Mouse (Mus musculus) layer of hippocampus, adult 18-20 months (tissue): ENCODE measurements at regions not wholly inside any gene's neighbourhood (a gene's known extent, or its start where the extent isn't known, plus 50 kb on each side); places are given as distances from the start of the nearest gene placed in this dataset.
A peak's percentile ranks its signal among the peaks of the same experiment; 100 is the strongest.

Source experiments
- DNase-seq, 2 experiments: peaks; one replicate each; pipeline ENCODE4 v3.0.0; 2022; ENCODE audit warnings: low spot score in 2 of 2

DNA sequence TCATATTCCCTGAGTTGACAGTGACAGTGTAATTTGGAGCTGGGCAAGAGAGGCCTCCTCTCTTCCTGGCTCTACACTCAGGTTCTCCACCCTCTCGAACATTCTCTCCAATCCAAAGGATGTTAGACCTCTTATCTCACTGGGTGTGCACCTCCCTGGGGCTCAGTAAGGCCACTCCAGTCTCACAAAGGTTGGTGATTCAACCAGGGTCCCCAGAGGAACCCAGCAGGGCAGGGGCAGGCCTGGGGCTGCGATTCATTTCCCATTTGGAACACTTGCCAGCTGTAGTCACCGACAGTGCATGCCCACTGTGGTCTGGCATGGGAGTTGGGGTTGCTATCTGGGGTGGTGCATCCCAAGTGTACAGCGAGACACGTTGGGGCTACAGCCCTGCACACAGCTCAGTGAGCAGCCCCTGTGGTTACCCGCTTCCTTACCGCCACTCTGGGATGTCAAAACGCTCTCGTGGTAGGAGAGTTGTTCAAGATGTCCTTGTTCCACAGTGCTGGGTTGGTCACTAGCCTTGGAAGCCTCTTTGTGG is 94.7 kb upstream of the 1600014C23Rik start:
- DNase-seq: no peak

DNA sequence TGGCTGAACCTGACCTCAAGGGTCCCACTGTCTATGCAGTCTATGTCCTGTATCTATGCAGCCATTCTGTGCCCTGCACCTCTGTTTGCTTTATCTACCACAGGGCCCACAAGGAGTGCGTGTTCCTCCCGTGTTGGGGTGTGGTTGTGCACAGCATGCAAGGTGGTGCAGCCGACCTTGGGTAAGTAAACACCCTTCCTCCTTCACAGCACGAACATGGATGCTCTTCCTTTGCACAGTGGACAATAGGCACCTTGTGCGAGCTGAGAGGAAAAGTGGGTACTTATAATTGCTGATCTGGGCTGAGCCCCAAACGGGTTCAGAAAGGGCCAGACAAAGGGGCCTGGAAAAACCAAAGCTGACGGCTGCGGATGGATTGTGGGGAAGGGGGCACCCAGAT is 91.3 kb upstream of the 1600014C23Rik start:
- no peak for DNase-seq

DNA sequence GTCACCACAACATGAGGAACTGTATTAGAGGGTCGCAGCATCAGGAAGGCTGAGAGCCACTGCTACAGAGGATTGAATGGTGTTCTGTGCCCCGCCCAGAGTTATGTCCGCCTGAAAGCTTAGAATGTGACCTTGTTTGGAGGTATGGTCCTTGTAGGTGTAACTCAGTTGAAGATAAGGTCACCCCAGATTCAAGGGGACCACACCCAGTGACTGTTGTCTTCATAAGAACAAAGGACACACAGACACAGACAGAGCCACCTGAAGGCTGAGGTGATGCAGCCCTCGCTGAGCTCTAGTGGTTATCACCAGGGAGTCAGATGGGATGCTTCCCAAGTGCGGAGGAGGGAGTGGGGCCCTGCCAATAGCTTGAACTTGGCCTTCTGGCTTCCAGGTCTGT is 89.9 kb upstream of the 1600014C23Rik start:
- DNase-seq: no peak

DNA sequence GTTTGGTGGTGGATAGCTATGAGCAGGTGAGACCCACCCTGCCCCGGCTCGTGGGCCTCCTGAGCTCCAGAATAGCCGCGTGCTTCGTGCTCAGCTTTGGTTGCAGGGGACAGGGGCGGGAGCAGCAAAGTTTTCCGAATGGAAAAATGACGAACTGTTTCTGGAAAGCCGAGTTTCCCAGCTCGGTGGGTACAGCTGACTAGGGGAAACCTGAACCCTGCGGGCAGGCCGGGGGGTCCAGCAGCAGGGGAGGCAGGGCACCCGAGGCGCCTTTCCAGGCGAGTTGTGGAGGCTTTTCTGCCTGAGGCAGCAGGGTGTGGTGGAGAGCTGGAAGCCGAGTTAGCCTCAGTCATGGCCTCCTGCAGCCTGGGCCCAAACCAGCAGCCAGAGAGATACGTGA is 88.8 kb upstream of the 1600014C23Rik start:
- no peak for DNase-seq

DNA sequence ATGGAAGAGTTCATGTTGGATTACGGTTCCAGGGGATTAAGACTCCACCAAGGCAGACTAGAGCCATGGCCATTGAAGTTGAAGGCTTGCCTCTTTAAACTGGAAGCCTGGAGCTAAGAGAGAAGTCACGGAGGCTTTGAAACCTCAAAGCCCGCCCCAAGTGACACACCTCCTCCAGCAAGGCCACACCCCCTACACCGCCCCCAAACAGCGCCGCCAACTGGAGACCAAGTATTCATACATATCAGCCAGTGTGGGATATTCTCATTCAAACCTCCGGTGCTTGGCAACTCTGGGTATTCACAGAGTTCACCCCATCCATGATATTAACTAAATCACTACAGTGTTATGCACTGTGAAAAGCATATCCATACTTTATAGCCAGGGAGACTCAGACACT is 87.7 kb upstream of the 1600014C23Rik start:
- DNase-seq: no peak

GRCm38 (mm10) chr17:45819143-45819542 is 85.5 kb upstream of the 1600014C23Rik start:
- DNase-seq: no peak

DNA sequence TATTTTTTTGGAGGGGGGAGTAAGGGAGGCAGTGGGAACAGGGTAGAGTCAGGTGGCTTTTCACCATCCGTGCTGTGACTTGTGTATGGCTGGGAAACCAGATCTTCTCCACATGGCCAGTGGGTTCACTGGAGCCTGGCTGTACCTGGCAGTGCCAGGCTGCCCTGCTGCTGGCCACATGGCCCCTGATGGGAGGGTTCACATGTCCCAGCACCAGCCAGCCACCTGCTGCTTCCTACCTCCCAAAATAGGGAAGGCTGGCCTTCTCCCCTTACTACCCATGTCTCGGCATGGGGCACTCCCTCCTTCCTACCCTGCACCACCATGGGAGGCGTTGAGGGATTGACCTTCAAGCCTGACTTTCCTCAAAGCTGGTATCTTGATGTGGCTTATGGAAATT is 82.9 kb upstream of the 1600014C23Rik start:
- DNase-seq: no peak

DNA sequence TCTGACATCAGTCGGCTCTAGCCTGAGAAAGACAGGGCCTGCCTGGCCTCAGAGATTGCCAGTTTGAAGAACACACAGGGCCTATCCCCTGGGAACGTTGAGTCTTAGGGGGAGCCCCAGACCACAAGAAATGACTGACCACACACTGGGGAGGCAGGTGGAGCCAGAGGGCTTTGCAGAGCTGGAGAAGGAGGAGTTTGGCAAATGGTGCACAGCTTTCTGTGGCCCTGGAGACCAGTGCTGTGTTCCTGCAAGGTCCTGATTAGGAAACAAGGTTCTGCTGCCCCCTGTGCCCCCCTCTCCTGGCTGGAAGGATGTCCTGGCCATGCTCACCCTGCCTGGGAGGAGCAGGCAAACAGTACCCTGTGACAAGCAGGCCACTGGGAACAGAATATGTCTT is 82.2 kb upstream of the 1600014C23Rik start:
- no peak for DNase-seq

DNA sequence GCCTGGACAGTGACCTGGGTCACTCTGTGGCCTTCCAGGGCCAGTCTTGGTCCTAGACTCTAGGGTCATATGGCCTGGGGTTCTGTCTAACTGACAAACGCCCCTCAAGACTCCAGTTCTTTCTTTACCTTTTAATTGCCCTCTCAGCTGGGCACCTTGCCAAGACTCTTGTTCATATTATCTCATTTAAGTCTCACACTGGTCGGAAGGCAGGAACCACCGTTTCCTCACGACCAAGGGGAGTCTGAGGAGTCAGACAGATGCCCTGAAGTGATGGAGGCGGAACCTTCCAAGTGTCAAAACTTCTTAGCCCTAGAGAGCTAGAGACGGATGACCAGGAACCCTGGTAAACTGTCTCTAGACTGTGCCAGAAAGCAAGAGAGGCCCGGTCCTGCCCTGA is 81.7 kb upstream of the 1600014C23Rik start:
- no peak for DNase-seq

- no peak for DNase-seq
Observed at GRCm38 (mm10) chr17:45814586-45814985, 80.9 kb upstream of the 1600014C23Rik start.

DNA sequence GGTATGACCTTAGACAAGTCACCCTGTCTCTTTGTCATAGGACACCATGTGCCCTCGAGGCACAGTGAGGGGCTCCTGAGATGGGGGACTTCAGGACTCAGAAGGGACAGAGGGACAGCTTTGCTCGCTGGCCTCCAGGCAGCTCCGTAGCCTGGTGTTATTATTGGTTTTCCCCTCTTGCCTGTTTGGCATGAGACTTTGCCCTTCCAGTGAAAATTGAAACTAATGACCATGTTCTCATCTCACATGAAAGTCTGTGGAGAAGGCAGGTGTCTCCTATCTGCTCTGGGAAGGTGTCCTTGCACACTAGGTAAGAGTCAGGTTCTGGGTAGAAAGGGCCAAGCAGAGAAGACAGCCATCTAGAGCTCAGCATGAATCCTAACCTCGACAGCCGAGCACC is 80.3 kb upstream of the 1600014C23Rik start:
- no peak for DNase-seq

- no peak for DNase-seq
Observed at GRCm38 (mm10) chr17:45812289-45812955, 78.8 kb upstream of the 1600014C23Rik start.

DNA sequence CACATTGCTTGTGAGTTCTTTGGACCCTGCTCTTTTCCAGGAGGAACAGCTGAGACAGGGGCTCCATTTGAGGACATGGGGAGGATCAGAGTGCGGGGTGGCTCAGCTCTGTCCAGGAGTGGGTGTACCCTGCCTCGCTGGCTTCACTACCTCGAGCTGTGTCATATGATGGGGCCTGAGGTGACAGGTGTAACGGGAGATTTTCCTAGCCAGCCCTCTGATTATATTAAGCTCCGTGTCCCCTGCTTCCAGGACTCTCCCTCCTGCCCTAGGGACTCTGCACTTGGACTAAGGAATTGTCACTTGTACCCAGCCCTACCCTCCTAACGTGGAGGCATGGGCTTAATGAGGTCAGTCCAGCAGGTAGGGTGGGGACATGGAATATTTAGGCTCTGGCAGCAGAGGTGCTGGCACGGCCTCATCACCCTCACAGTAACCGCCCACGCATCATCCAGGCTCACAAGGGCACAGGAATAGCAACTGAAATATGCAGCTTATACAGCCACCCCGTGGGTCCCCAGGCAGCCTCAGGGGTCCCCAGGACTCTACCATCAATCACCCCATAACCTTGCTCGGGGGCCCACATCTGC is 78.1 kb upstream of the 1600014C23Rik start:
- DNase-seq: no peak

DNA sequence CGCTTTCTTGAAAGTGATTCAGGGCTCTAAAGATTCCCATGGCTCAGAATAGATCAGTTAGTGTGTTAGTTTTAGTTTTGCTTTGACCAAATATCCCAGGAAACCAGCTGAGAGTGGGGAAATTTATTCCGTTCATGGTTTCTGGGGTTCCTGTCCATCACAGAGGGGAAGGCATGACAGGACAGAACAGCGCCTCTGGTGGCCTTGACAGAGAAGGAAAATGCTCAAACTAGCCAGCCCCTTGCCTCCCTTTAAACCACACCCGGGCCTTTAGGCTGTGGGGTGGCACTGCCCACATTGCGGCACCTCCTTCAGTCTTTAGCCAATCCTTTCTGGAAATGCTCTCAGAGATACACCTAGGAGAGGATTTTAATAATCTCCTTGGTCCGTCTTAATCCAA is 76.1 kb upstream of the 1600014C23Rik start:
- no peak for DNase-seq

GRCm38 (mm10) chr17:45808374-45808773 is 74.7 kb upstream of the 1600014C23Rik start:
- DNase-seq: no peak

DNA sequence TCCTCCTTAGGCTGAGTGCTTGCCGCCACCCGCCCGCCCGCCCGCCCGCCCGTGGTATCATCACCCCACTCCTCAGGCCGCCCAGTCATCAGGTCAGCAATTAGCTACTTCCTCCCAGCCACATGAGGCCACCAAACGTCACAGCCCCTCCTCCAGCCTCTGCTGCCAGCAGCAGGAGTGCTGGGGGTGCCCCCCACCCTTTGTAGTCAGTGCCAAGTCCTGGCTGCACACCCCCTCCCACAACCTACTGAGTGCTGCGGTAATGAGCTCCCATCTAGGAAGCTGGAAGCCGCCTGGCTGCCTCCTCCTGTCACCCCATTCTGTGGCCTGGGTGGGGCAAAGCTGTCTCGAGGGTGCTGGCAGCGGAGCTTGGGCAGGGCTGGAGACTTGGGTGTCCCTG is 73.8 kb upstream of the 1600014C23Rik start:
- DNase-seq: no peak

DNA sequence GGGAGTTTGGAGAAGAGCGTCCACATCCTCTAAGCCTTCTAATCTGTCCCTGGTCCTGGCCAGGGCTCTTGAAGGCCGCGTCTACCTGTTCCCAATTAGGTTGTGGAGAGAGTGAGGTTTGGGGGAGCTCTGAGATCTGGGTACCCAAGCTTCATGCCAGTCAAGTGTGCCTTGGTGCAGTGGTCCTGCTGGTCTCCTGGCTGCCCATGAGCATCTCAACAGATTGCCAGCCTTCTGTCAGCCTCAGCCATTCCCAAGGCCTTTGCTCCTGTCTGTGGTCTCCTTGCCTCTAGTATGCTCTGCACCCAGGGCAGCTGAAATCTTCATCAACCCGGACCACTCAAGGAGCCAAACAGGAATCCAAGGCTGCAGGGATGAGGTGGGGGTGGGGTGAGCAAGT is 73.2 kb upstream of the 1600014C23Rik start:
- no peak for DNase-seq

DNA sequence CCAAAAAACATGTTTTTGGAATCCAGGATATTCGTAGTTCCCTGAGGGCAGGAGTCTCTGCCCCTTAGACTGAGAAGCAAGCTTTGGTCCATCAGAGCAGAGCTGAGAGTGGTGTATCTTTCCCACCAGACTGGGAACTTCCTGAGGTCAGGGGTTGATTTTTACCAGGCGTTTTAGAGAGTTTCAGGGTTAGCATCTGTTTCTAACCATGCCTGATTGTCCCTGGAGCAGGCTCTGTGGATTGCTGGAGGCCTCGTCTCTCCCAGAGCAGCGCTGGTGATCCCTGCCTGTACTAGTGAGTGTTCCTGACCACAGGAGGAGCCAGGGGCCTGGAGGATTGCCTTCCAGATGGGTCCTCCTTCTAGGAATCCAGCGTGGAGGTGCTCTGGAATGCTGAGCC is 72.8 kb upstream of the 1600014C23Rik start:
- DNase-seq: no peak

GRCm38 (mm10) chr17:45805471-45806082 is 71.9 kb upstream of the 1600014C23Rik start:
- no peak for DNase-seq

DNA sequence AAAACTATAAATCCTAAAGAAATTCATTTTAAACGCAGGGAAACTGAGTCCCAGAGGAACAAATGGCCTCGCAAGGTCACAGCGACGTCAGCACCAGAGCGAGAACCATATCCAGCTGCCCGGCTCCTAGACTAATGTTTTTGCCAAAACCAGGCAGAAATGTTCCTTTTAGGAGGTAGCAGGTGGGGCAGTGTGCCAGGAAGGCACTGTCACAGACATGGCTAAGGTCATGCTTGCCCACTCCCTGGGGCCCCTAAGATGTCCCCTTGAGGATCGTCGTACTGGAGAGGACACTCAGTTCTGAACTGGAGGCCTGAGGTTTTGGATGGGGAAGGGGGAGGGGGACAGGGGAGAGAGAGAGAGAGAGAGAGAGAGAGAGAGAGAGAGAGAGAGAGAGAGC is 69.7 kb upstream of the 1600014C23Rik start:
- DNase-seq: no peak

DNA sequence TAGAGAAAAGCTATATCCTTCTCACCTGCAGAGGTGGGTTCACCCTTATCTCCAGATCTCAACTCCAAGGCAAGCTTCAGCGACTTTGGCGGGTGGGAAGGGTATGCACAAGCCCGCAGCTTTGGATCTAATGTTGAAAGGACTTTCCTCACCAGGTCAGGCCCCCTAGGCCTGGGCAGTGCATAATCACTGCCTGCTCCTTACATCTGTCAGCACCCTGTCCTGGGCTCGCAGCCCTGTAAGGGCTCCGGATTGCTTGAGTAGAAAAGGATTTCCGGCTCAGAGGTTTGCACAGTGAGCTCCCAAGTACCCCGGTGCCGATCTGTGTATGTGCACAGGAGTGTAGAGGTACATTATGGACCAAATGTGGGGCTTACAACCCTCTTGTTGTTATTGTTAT is 68.8 kb upstream of the 1600014C23Rik start:
- no peak for DNase-seq

GRCm38 (mm10) chr17:45799725-45800124 is 66.1 kb upstream of the 1600014C23Rik start:
- no peak for DNase-seq

GRCm38 (mm10) chr17:45798996-45799395 is 65.4 kb upstream of the 1600014C23Rik start:
- DNase-seq: peak; percentile 34 to 40
